Mouse (Mus musculus) monocyte, adult 5-6 weeks (primary cell): ENCODE measurements around the gene Cbln3. TPM values are rescaled to one million over a fixed set of nuclear protein-coding genes. Genes with fewer than 3 reads are reported as not detected.
A peak's percentile ranks its signal among the peaks of the same experiment; 100 is the strongest.

Experiments
- ATAC-seq: fragments of 153-309, 156-312 bp; replicated peaks from 2 replicates; pipeline ENCODE4 v1.8.0; 2017; ENCODE audit warnings: mild to moderate bottlenecking; ENCODE audit not compliant: low TSS enrichment, insufficient number of reproducible peaks, severe bottlenecking, poor library complexity, low FRiP score
- total RNA-seq: library from RNA; stranded (forward); fragments of 200-1000, 200-491, 200-594 nt; gene quantifications from 3 replicates; pipeline ENCODE4 v1.2.3, GENCODE M21; 2017

The Cbln3 gene
- total RNA-seq, 1 experiment from 2014 or later: 0.38 TPM

GRCm38 (mm10) chr14:55883149-55883661 is 987 bp downstream of the Cbln3 start:
- ATAC-seq: no peak

- ATAC-seq: no peak
These were observed 2.0 kb downstream of the Cbln3 start for GRCm38 (mm10) chr14:55882171-55882641.

- no peak for ATAC-seq
These were observed 3.2 kb downstream of the Cbln3 start for GRCm38 (mm10) chr14:55880982-55881381.

- ATAC-seq: peak; percentile 77
These were observed 4.6 kb downstream of the Cbln3 start for GRCm38 (mm10) chr14:55879623-55880022.

- ATAC-seq: no peak
These were observed 5.8 kb downstream of the Cbln3 start for GRCm38 (mm10) chr14:55878316-55878940.

GRCm38 (mm10) chr14:55877469-55878315 is 6.5 kb downstream of the Cbln3 start:
- ATAC-seq: no peak

- ATAC-seq: peak; percentile 77
These were observed 10.2 kb downstream of the Cbln3 start for GRCm38 (mm10) chr14:55873714-55874683.

- ATAC-seq: no peak
These were observed 10.9 kb downstream of the Cbln3 start for GRCm38 (mm10) chr14:55873242-55873713.

- no peak for ATAC-seq
These were observed 11.6 kb downstream of the Cbln3 start for GRCm38 (mm10) chr14:55872551-55872950.

GRCm38 (mm10) chr14:55872039-55872438 is 12.2 kb downstream of the Cbln3 start:
- no peak for ATAC-seq

GRCm38 (mm10) chr14:55869538-55869937 is 14.7 kb downstream of the Cbln3 start:
- no peak for ATAC-seq

GRCm38 (mm10) chr14:55868230-55869026 is 15.8 kb downstream of the Cbln3 start:
- ATAC-seq: no peak

- no peak for ATAC-seq
These were observed 17.2 kb downstream of the Cbln3 start for GRCm38 (mm10) chr14:55866962-55867361.

GRCm38 (mm10) chr14:55863773-55864172 is 20.4 kb downstream of the Cbln3 start:
- ATAC-seq: peak; percentile 78

- ATAC-seq: no peak
These were observed 21.2 kb downstream of the Cbln3 start for GRCm38 (mm10) chr14:55862970-55863369.

GRCm38 (mm10) chr14:55862186-55862585 is 22.0 kb downstream of the Cbln3 start:
- no peak for ATAC-seq

- no peak for ATAC-seq
These were observed 26.6 kb downstream of the Cbln3 start for GRCm38 (mm10) chr14:55857588-55857987.

- ATAC-seq: no peak
These were observed 29.1 kb downstream of the Cbln3 start for GRCm38 (mm10) chr14:55855101-55855561.
